Mouse (Mus musculus): ENCODE results near the gene Gmeb1. TPM values are rescaled to one million over a fixed set of nuclear protein-coding genes. Genes with fewer than 3 reads are reported as not detected.

Gene Gmeb1
- total and polyA plus RNA-seq, 3 experiments: 7.9 to 19.3 (median 9.0) TPM

- Histone ChIP-seq H3K27me3 (replicated peaks) (no peaks in the 10 kb centered on the region), H3K36me3 (replicated peaks in 1 of 2; ENCODE audit: control insufficient read depth in 1 of 2, insufficient read depth in 1 of 2, low read length in 1 of 2) (peaks cover 3 to 14% of the 10 kb centered on the region in 2 experiments), H3K4me1 (ENCODE audit: control insufficient read depth in 1 of 2, insufficient read depth in 2 of 2) (peaks cover 3 to 43% of the 10 kb centered on the region in 2 experiments; a peak in 3 of 4 replicates), H3K9me3 (replicated peaks; ENCODE audit: low read length) (no peaks in the 10 kb centered on the region), H3K27ac (ENCODE audit: insufficient read depth, low read depth) (peak within 1 kb of the TSS; percentile 72), H3K4me3 (replicated peaks in 1 of 3; ENCODE audit: low read depth in 2 of 3, low read length in 2 of 3, poor library complexity in 1 of 3) (peak within 1 kb of the TSS; percentile 80 to 96 (median 91)), H3K79me2 (replicated peaks; ENCODE audit: control insufficient read depth, extremely low read depth, insufficient read depth, poor library complexity, severe bottlenecking) (peaks cover 17% of the 10 kb centered on the region), H3K9ac (ENCODE audit: insufficient read depth, low read depth) (peak within 1 kb of the TSS; percentile 99), H3K4me2 (ENCODE audit: insufficient read depth, low read depth, poor library complexity, severe bottlenecking) (peak within 1 kb of the TSS; percentile 97)
- in situ Hi-C loops (cut with MboI; ENCODE audit: low pct_ligation_motif_present, low pct_unique_long_range_greater_than_20kb, low sequenced_read_pairs): no loop called here
- TF ChIP-seq NELFE (IDR thresholded peaks at IDR 0.05; ENCODE audit: low read depth, low read length) (peak; percentile 99), MYC (IDR thresholded peaks at IDR 0.05; ENCODE audit: low read depth, low read length) (peak; percentile 99), RCOR1 (conservative IDR thresholded peaks at IDR 0.05; ENCODE audit: low read depth, low read length) (no peak), ZMIZ1 (IDR thresholded peaks at IDR 0.05; ENCODE audit: low read depth, low read length) (peak; percentile 88), CHD2 (IDR thresholded peaks at IDR 0.05; ENCODE audit: low read length) (no peak), MAX (IDR thresholded peaks at IDR 0.05; ENCODE audit: low read length) (peak; percentile 99), ETS1 (conservative IDR thresholded peaks at IDR 0.05; ENCODE audit: low read depth, low read length) (no peak; the same call in 1 of the 2 replicates), USF1 (IDR thresholded peaks at IDR 0.05; ENCODE audit: low read depth, low read length) (peak; percentile 79), JUN (IDR thresholded peaks at IDR 0.05; ENCODE audit: insufficient read depth, low read depth, low read length) (no peak), KAT2A (IDR thresholded peaks at IDR 0.05; ENCODE audit: insufficient replicate concordance, low read length) (0 out of 2 replicates have a peak, but pooled peaks have one; percentile 72), POLR2AphosphoS2 (IDR thresholded peaks at IDR 0.05; ENCODE audit: low read depth, low read length) (peak; percentile 89; the same call in 1 of the 2 replicates), ZC3H11A (IDR thresholded peaks at IDR 0.05; ENCODE audit: low read depth, low read length) (no peak), SMC3 (IDR thresholded peaks at IDR 0.05; ENCODE audit: low read depth, low read length) (no peak), IRF4 (IDR thresholded peaks at IDR 0.05; ENCODE audit: low read depth, low read length) (peak; percentile 35; the same call in 1 of the 2 replicates), BHLHE40 (IDR thresholded peaks at IDR 0.05; ENCODE audit: low read depth, low read length) (no peak; the same call in 1 of the 2 replicates), POLR2A (IDR thresholded peaks at IDR 0.05; ENCODE audit: low read depth, low read length) (peak; percentile 99), EP300 (IDR thresholded peaks at IDR 0.05; ENCODE audit: low read length) (no peak), JUND (conservative IDR thresholded peaks at IDR 0.05; ENCODE audit: low read depth, low read length) (no peak), PAX5 (IDR thresholded peaks at IDR 0.05; ENCODE audit: low read length) (no peak), GABPA (IDR thresholded peaks at IDR 0.05; ENCODE audit: insufficient replicate concordance, low read depth, low read length) (no peak), CHD1 (IDR thresholded peaks at IDR 0.05; ENCODE audit: low read depth, low read length) (no peak), TCF12 (IDR thresholded peaks at IDR 0.05; ENCODE audit: low read depth, low read length) (peak; percentile 97), NRF1 (IDR thresholded peaks at IDR 0.05; ENCODE audit: low read depth, low read length) (peak; percentile 90), UBTF (IDR thresholded peaks at IDR 0.05; ENCODE audit: low read depth, low read length) (no peak), MAFK (IDR thresholded peaks at IDR 0.05; ENCODE audit: insufficient replicate concordance, low read length) (no peak), MXI1 (IDR thresholded peaks at IDR 0.05; ENCODE audit: low read depth, low read length) (peak; percentile 99), TBP (conservative IDR thresholded peaks at IDR 0.05; ENCODE audit: low read depth, low read length) (peak; percentile 75), HCFC1 (IDR thresholded peaks at IDR 0.05; ENCODE audit: low read depth, low read length) (peak; percentile 82), ZNF384 (IDR thresholded peaks at IDR 0.05; ENCODE audit: low read depth, low read length) (no peak), ZKSCAN1 (IDR thresholded peaks at IDR 0.05; ENCODE audit: borderline replicate concordance, low read depth, low read length) (no peak), MAZ (IDR thresholded peaks at IDR 0.05; ENCODE audit: low read depth, low read length) (no peak), SIN3A (IDR thresholded peaks at IDR 0.05; ENCODE audit: low read length) (peak; percentile 80), MEF2A (IDR thresholded peaks at IDR 0.05; ENCODE audit: borderline replicate concordance, low read depth, low read length) (no peak; the same call in 1 of the 2 replicates), ELF1 (IDR thresholded peaks at IDR 0.05; ENCODE audit: low read depth, low read length) (peak; percentile 100), RAD21 (IDR thresholded peaks at IDR 0.05; ENCODE audit: low read depth, low read length) (no peak), CTCF (conservative IDR thresholded peaks at IDR 0.05 in 1 of 2, IDR thresholded peaks at IDR 0.05 in 1 of 2; ENCODE audit: low read depth in 2 of 2, low read length in 2 of 2) (no peak)
- dilution Hi-C loops (cut with MboI; ENCODE audit: extremely low pct_ligation_motif_present, extremely low pct_unique_long_range_greater_than_20kb, low sequenced_read_pairs): no loop called here
- peak; percentile 92 for DNase-seq (ENCODE audit: extremely low read depth)
Observed at GRCm38 (mm10) chr4:132274156-132274862, 12.9 kb upstream of the Gmeb1 start, which contains the start of gene Taf12. Gene Taf12, plus strand, starts transcription at chr4:132274375.

All from CH12.LX (cell line).